Mouse (Mus musculus): Measurements from ENCODE around the gene Wscd1. TPM values are rescaled to one million over a fixed set of nuclear protein-coding genes. Genes with fewer than 3 reads are reported as not detected.

Wscd1 gene
- polyA plus RNA-seq (2014; fragmentation: Nextera tagmentation; extraction: Ambion mirVana), result 0.97 and 1.2 TPM in 2 replicates

DNA sequence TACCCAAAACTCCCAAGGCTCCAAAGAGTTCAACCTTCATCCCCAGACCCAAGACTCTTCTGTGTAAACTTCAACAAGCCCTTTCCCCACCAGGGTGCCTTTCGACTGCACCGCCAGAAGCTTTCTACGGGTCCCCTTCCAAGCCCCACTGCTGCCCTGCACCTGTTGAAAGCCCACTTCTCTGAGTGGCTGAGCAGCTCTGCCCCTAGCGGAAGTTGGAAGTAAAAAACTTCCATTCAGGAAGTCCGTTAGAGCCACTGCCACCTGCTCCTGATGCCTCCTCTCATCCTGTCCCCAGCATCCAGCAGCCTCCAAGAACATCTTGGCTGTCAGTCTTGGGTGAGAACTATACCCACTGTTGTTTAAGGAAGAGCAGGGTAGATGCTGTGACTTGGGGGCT, at the start of gene Wscd1:
Wscd1 (plus strand) TSS at position 250 of the 400 bp plus-strand sequence.
- H3K9me3 ChIP-seq (ENCODE audit: control insufficient read depth, low read length), result no peaks in the 10 kb centered on the region
- no peaks in the 10 kb centered on the region for H3K36me3 ChIP-seq (ENCODE audit: control insufficient read depth, insufficient read depth, low read length)
- peak within 1 kb of the TSS; percentile 82 for H3K4me2 ChIP-seq
- ATAC-seq (replicated peaks; ENCODE audit: low FRiP score), result no peak
- H3K4me1 ChIP-seq (replicated peaks; ENCODE audit: control insufficient read depth, insufficient read depth, low read length), result no peaks in the 10 kb centered on the region
- peak within 1 kb of the TSS; percentile 49 for H3K4me3 ChIP-seq (ENCODE audit: low read depth, low read length)
- peaks cover 38% of the 10 kb centered on the region for H3K27me3 ChIP-seq (replicated peaks; ENCODE audit: control insufficient read depth, insufficient read depth, low read length)
- H3K9ac ChIP-seq (ENCODE audit: low read depth, low read length), result no peak within 1 kb of the TSS
- no peak for DNase-seq (ENCODE audit: low spot score)
- no peak within 1 kb of the TSS for H3K27ac ChIP-seq (ENCODE audit: low read depth, low read length)
- WGBS, result 27% methylated on average over 5 of the region's 5 CpGs

DNA sequence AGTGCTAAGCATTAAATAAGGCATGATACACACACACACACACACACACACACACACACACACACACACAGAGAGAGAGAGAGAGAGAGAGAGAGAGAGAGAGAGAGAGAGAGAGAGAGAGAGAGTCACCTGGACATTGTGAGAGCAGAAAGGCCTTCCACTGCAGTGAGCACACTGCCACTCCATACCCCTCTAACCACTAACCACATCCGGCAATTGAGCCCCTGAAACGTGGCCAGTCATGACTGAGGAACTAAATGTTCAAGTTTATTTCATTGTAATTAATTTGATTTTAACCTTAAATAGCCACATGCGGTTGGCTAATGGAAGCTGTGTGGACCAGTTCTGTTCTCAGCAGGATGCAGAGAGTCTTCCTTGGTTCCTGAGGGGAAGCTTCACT, 21.7 kb upstream of the Wscd1 start:
- Histone ChIP-seq H3K27me3 (replicated peaks; ENCODE audit: control insufficient read depth, insufficient read depth, low read length) (no peaks in the 10 kb centered on the region), H3K36me3 (ENCODE audit: control insufficient read depth, insufficient read depth, low read length) (no peaks in the 10 kb centered on the region), H3K9ac (ENCODE audit: low read depth, low read length) (no peak overlapping the region), H3K4me3 (ENCODE audit: low read depth, low read length) (no peak overlapping the region), H3K4me2 (no peak overlapping the region), H3K27ac (ENCODE audit: low read depth, low read length) (no peak overlapping the region), H3K4me1 (replicated peaks; ENCODE audit: control insufficient read depth, insufficient read depth, low read length) (no peaks in the 10 kb centered on the region), H3K9me3 (ENCODE audit: control insufficient read depth, low read length) (no peaks in the 10 kb centered on the region)
- 35% methylated on average over 3 of the region's 3 CpGs for WGBS
- no peak for DNase-seq (ENCODE audit: low spot score)
- ATAC-seq (replicated peaks; ENCODE audit: low FRiP score), result no peak

DNA sequence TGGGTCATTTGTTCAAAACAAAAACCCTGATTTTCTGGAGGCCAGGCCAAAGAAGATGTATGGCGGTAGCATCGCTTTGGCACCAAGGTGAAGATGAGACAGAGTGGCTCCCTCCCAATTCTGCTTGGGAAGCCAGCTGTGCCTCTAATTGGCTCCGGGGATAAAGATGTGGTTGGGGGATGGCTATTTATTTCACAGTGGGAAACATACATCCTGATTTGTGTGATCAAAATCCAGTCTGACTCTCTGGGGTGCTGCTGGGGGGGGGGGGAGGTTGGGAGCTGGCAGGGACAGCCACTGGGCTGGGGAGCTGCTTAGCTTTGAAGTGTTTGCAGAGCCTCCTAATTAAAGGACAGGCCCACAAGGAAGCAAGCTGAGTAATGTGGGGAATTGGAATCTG, 20.4 kb upstream of the Wscd1 start:
- no peak for ATAC-seq (replicated peaks; ENCODE audit: low FRiP score)
- 72% methylated on average over 3 of the region's 3 CpGs for WGBS

DNA sequence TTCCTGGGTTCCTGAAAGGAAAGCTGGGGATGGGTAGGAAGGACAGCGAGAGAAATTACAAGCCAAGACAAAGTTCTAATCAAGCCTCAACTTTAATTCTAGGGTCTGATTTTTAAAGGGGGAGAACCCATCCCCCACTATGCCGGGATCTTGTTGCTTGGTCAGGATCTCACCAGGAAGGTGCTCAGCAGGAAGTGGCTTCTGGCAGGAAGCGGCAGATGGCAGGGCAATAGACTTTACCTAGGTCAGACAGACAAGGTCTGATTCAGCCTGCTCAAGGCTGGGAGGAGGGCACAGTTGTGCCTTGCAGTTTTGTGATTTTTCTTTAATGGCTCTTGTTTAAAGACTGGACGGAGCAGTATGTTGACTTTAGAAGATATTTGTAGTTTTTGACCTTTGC, 15.9 kb upstream of the Wscd1 start:
- no peaks in the 10 kb centered on the region for H3K4me1 ChIP-seq (replicated peaks; ENCODE audit: control insufficient read depth, insufficient read depth, low read length)
- no peaks in the 10 kb centered on the region for H3K9me3 ChIP-seq (ENCODE audit: control insufficient read depth, low read length)
- no peak overlapping the region for H3K27ac ChIP-seq (ENCODE audit: low read depth, low read length)
- WGBS, result 38% methylated on average over 4 of the region's 4 CpGs
- H3K27me3 ChIP-seq (replicated peaks; ENCODE audit: control insufficient read depth, insufficient read depth, low read length), result no peaks in the 10 kb centered on the region
- H3K9ac ChIP-seq (ENCODE audit: low read depth, low read length), result no peak overlapping the region
- H3K4me3 ChIP-seq (ENCODE audit: low read depth, low read length), result no peak overlapping the region
- no peaks in the 10 kb centered on the region for H3K36me3 ChIP-seq (ENCODE audit: control insufficient read depth, insufficient read depth, low read length)
- no peak overlapping the region for H3K4me2 ChIP-seq
- no peak for DNase-seq (ENCODE audit: low spot score)
- ATAC-seq (replicated peaks; ENCODE audit: low FRiP score), result no peak

More for the DNA sequence above, 20.4 kb upstream of the Wscd1 start:
- H3K36me3 ChIP-seq (ENCODE audit: control insufficient read depth, insufficient read depth, low read length), result no peaks in the 10 kb centered on the region
- H3K9me3 ChIP-seq (ENCODE audit: control insufficient read depth, low read length), result no peaks in the 10 kb centered on the region
- H3K4me2 ChIP-seq, result no peak overlapping the region
- no peak overlapping the region for H3K9ac ChIP-seq (ENCODE audit: low read depth, low read length)
- no peak overlapping the region for H3K27ac ChIP-seq (ENCODE audit: low read depth, low read length)
- DNase-seq (ENCODE audit: low spot score), result no peak
- H3K27me3 ChIP-seq (replicated peaks; ENCODE audit: control insufficient read depth, insufficient read depth, low read length), result no peaks in the 10 kb centered on the region
- H3K4me3 ChIP-seq (ENCODE audit: low read depth, low read length), result no peak overlapping the region
- H3K4me1 ChIP-seq (replicated peaks; ENCODE audit: control insufficient read depth, insufficient read depth, low read length), result no peaks in the 10 kb centered on the region

DNA sequence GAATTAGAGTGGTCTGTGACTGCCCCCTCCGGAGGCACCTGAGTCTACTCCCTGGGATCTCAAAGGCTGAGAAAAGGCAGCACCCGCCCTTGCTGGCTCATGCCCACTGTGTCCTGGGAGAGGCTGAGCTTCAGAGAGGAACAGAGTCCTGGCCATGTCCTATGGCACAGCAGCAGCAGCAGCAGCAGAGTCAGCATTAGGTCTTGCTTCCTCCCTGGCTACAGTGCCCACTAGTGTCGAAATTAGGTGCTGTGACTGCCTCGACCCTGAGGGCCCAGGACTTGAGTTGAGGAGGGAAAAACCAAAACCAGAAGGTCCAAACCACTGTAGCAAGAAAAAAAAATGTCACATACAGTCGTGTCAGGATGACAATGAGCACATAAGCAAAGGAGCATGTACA, 12.6 kb upstream of the Wscd1 start:
- Histone ChIP-seq H3K27me3 (replicated peaks; ENCODE audit: control insufficient read depth, insufficient read depth, low read length) (no peaks in the 10 kb centered on the region), H3K27ac (ENCODE audit: low read depth, low read length) (no peak overlapping the region), H3K4me3 (ENCODE audit: low read depth, low read length) (no peak overlapping the region), H3K9me3 (ENCODE audit: control insufficient read depth, low read length) (no peaks in the 10 kb centered on the region), H3K4me2 (no peak overlapping the region), H3K36me3 (ENCODE audit: control insufficient read depth, insufficient read depth, low read length) (no peaks in the 10 kb centered on the region), H3K4me1 (replicated peaks; ENCODE audit: control insufficient read depth, insufficient read depth, low read length) (no peaks in the 10 kb centered on the region), H3K9ac (ENCODE audit: low read depth, low read length) (no peak overlapping the region)
- 36% methylated on average over 5 of the region's 5 CpGs for WGBS
- ATAC-seq (replicated peaks; ENCODE audit: low FRiP score) (no peak), DNase-seq (ENCODE audit: low spot score) (no peak)

DNA sequence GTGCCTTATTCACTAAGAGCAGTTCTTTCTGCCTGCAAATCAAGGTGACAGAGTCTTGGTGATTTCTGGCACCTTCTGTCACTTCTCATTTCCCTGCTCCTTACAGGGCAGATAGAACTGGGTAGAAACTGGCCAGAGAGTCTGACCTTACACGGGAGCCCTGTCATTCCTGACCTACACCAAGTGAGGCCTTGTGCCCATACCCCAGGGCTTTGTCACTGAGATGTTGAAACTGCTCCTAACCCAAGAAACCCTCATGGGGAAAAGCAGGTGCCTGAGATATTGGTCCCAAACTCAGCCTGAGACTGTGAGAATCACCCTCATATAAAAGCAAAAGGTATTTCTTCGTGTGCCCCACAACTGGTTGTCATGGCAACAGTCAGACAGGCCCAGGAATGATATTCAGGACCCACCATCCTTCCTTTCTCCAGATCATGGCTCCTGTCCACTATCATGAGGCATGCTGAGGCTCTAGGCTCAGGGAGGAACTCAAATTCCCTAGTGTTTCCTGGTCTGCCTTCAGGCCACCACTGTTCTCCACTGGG, 11.1 kb upstream of the Wscd1 start:
- Histone ChIP-seq H3K36me3 (ENCODE audit: control insufficient read depth, insufficient read depth, low read length) (no peaks in the 10 kb centered on the region), H3K27ac (ENCODE audit: low read depth, low read length) (no peak overlapping the region), H3K4me3 (ENCODE audit: low read depth, low read length) (no peak overlapping the region), H3K27me3 (replicated peaks; ENCODE audit: control insufficient read depth, insufficient read depth, low read length) (no peaks in the 10 kb centered on the region), H3K4me2 (no peak overlapping the region), H3K4me1 (replicated peaks; ENCODE audit: control insufficient read depth, insufficient read depth, low read length) (no peaks in the 10 kb centered on the region), H3K9me3 (ENCODE audit: control insufficient read depth, low read length) (no peaks in the 10 kb centered on the region), H3K9ac (ENCODE audit: low read depth, low read length) (no peak overlapping the region)
- 67% methylated on average over 2 of the region's 2 CpGs for WGBS
- no peak for ATAC-seq (replicated peaks; ENCODE audit: low FRiP score)
- DNase-seq (ENCODE audit: low spot score), result no peak

DNA sequence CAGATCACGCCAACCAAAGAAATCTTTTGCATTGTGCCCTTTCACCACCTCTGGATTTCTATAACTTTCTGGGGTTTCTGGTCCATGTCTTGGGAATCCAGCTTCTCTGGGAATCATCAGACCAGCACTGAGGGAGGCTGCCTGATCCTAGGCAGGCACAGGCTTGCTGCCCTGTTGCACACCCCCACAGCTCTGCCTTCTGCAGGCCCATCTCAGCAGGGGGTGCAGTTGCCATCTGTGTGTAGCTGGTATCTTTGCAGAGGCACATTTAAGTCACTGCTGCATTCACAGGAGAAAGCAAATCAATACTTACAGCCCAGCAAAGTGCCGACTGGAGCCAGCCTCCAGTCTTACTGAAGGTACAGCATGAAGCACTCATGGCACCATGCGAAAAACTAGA, 3.8 kb upstream of the Wscd1 start:
- Histone ChIP-seq H3K9ac (ENCODE audit: low read depth, low read length) (no peak overlapping the region), H3K4me2 (no peak overlapping the region), H3K4me3 (ENCODE audit: low read depth, low read length) (no peak overlapping the region), H3K27me3 (replicated peaks; ENCODE audit: control insufficient read depth, insufficient read depth, low read length) (peaks cover 13% of the 10 kb centered on the region), H3K27ac (ENCODE audit: low read depth, low read length) (no peak overlapping the region), H3K36me3 (ENCODE audit: control insufficient read depth, insufficient read depth, low read length) (no peaks in the 10 kb centered on the region), H3K4me1 (replicated peaks; ENCODE audit: control insufficient read depth, insufficient read depth, low read length) (no peaks in the 10 kb centered on the region), H3K9me3 (ENCODE audit: control insufficient read depth, low read length) (no peaks in the 10 kb centered on the region)
- ATAC-seq (replicated peaks; ENCODE audit: low FRiP score), result no peak
- 69% methylated on average over 3 of the region's 3 CpGs for WGBS
- DNase-seq (ENCODE audit: low spot score), result no peak

DNA sequence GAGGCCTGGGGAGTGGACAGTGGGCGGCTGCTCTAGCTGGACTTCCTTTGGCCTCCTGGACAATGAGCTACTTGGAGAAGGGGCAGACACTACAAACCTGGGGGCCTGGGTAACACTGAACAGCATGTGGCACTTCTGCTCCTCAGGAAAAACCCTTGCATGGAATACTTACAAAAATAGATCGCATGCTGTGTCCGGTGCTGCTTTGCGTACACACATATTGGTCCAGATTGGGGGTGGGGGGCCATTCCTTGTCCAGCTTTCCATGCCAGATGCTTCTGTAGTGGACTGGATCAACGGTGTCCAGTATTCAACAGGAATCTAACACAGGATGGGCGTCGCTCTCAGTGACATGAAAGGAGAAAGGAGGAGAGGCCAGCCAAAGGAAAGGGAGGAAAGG, 2.0 kb upstream of the Wscd1 start:
- Histone ChIP-seq H3K27ac (ENCODE audit: low read depth, low read length) (no peak overlapping the region), H3K4me2 (no peak overlapping the region), H3K4me1 (replicated peaks; ENCODE audit: control insufficient read depth, insufficient read depth, low read length) (no peaks in the 10 kb centered on the region), H3K36me3 (ENCODE audit: control insufficient read depth, insufficient read depth, low read length) (no peaks in the 10 kb centered on the region), H3K9me3 (ENCODE audit: control insufficient read depth, low read length) (no peaks in the 10 kb centered on the region), H3K4me3 (ENCODE audit: low read depth, low read length) (no peak overlapping the region), H3K27me3 (replicated peaks; ENCODE audit: control insufficient read depth, insufficient read depth, low read length) (peaks cover 31% of the 10 kb centered on the region), H3K9ac (ENCODE audit: low read depth, low read length) (no peak overlapping the region)
- DNase-seq (ENCODE audit: low spot score) (no peak), ATAC-seq (replicated peaks; ENCODE audit: low FRiP score) (no peak)
- 66% methylated on average over 7 of the region's 7 CpGs for WGBS

DNA sequence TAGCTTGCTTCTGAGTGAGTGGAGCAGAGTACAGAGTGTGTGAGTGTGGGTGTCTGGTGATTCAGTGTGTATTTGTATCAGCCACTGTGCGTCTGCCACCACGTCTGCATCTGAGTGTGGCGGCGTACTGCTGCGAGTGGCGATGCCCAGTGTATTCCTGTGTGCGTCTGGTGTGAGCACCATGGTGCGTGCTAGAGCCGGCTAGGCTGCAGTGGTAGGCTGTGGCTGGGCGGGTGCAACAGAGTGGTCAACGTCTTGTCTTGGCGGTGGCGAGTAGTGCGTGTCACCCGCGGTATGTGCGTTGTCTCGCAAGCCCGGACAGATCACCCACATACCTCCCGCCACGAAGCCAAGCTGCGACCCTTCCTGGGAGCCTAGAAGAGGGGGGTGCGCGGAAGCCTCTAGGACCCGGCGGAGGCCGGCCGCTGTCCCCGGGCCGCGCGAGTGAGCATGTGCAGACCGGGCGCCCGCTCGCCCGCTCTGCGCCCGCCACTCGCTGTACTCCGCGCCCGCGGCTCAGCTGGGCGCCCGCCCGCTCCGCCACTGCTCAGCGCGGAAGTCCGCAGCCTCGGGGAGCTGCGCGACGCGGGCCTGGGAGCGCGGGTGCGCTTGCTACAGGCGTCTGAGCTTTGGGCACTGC, 934 bp downstream of the Wscd1 start:
- Histone ChIP-seq H3K27me3 (replicated peaks; ENCODE audit: control insufficient read depth, insufficient read depth, low read length) (peaks cover 38% of the 10 kb centered on the region), H3K4me1 (replicated peaks; ENCODE audit: control insufficient read depth, insufficient read depth, low read length) (no peaks in the 10 kb centered on the region), H3K4me3 (ENCODE audit: low read depth, low read length) (peak overlapping the region; percentile 49), H3K9ac (ENCODE audit: low read depth, low read length) (no peak overlapping the region), H3K9me3 (ENCODE audit: control insufficient read depth, low read length) (no peaks in the 10 kb centered on the region), H3K27ac (ENCODE audit: low read depth, low read length) (no peak overlapping the region), H3K36me3 (ENCODE audit: control insufficient read depth, insufficient read depth, low read length) (no peaks in the 10 kb centered on the region), H3K4me2 (peak overlapping the region; percentile 82)
- DNase-seq (ENCODE audit: low spot score) (peak; percentile 37), ATAC-seq (replicated peaks; ENCODE audit: low FRiP score) (peak; percentile 31; the same call in 1 of the 2 replicates)
- WGBS, result 3% methylated on average over 60 of the region's 60 CpGs
